Mouse (Mus musculus): ENCODE measurements around the gene Cd300c2. TPM values are rescaled to one million over a fixed set of nuclear protein-coding genes. Genes with fewer than 3 reads are reported as not detected.

The Cd300c2 gene
- polyA plus RNA-seq, 1 experiment from 2014 or later, result 16.3 TPM

- H3K27ac ChIP-seq (ENCODE audit: low read depth), result no peak overlapping the region
- TF ChIP-seq CTCF (IDR thresholded peaks at IDR 0.05; ENCODE audit: low read depth) (no peak), EP300 (IDR thresholded peaks at IDR 0.05; ENCODE audit: low read depth) (no peak)
Measured at GRCm38 (mm10) chr11:114960369-114960768, 41.3 kb downstream of the Cd300c2 start.

More at GRCm38 (mm10) chr11:114960369-114960768, 41.3 kb downstream of the Cd300c2 start:
- Histone ChIP-seq H3K9me3 (ENCODE audit: low read length) (no peaks in the 10 kb centered on the region), H3K4me2 (ENCODE audit: low read depth, low read length) (no peak overlapping the region), H3K4me1 (ENCODE audit: insufficient read depth) (no peaks in the 10 kb centered on the region), H3K36me3 (replicated peaks; ENCODE audit: insufficient read depth, low read length) (no peaks in the 10 kb centered on the region), H3K4me3 (ENCODE audit: low read depth, low read length) (no peak overlapping the region), H3K9ac (replicated peaks) (no peak overlapping the region), H3K27me3 (ENCODE audit: insufficient read depth, low read length) (no peaks in the 10 kb centered on the region)
- ATAC-seq, result no peak
- 24% methylated on average over 1 of the region's 1 CpGs for WGBS (ENCODE audit: insufficient replicate concordance)
- DNase-seq, result no peak

Other genes with a start within 250 kb of the Cd300c2 start
- 0.11 and 0.13 TPM in 2 replicates for gene Kif19a, start 236.5 kb downstream of the Cd300c2 start, polyA plus RNA-seq (2015; fragmentation: Nextera tagmentation; extraction: Ambion mirVana)
- not detected in 2 replicates for gene Btbd17, start 205.9 kb downstream of the Cd300c2 start, polyA plus RNA-seq (2015; fragmentation: Nextera tagmentation; extraction: Ambion mirVana)
- not detected in 2 replicates for gene Gpr142, start 203.0 kb downstream of the Cd300c2 start, polyA plus RNA-seq (2015; fragmentation: Nextera tagmentation; extraction: Ambion mirVana)
- 23.2 and 24.9 TPM in 2 replicates for gene Gprc5c, start 150.7 kb downstream of the Cd300c2 start, polyA plus RNA-seq (2015; fragmentation: Nextera tagmentation; extraction: Ambion mirVana)
- gene Cd300a, start 111.8 kb downstream of the Cd300c2 start, polyA plus RNA-seq (2015; fragmentation: Nextera tagmentation; extraction: Ambion mirVana), result 7.7 and 9.7 TPM in 2 replicates
- 1.8 and 2.5 TPM in 2 replicates for gene Cd300lb, start 67.5 kb downstream of the Cd300c2 start, polyA plus RNA-seq (2015; fragmentation: Nextera tagmentation; extraction: Ambion mirVana)
- gene Cd300c, start 32.7 kb downstream of the Cd300c2 start, polyA plus RNA-seq (2015; fragmentation: Nextera tagmentation; extraction: Ambion mirVana), result 0.29 TPM in 1 of 2 replicates, not detected in the other
- 2.2 and 2.4 TPM in 2 replicates for gene Cd300ld, start 12.0 kb downstream of the Cd300c2 start, polyA plus RNA-seq (2015; fragmentation: Nextera tagmentation; extraction: Ambion mirVana)
- gene Cd300ld2, start 14.3 kb upstream of the Cd300c2 start, polyA plus RNA-seq (2015; fragmentation: Nextera tagmentation; extraction: Ambion mirVana), result not detected in 2 replicates
- gene Cd300ld4, start 25.1 kb upstream of the Cd300c2 start, polyA plus RNA-seq (2015; fragmentation: Nextera tagmentation; extraction: Ambion mirVana), result not detected in 2 replicates
- gene Cd300ld5, start 35.9 kb upstream of the Cd300c2 start, polyA plus RNA-seq (2015; fragmentation: Nextera tagmentation; extraction: Ambion mirVana), result not detected in 2 replicates
- not detected in 2 replicates for gene Cd300ld3, start 46.5 kb upstream of the Cd300c2 start, polyA plus RNA-seq (2015; fragmentation: Nextera tagmentation; extraction: Ambion mirVana)
- gene Cd300e, start 60.3 kb upstream of the Cd300c2 start, polyA plus RNA-seq (2015; fragmentation: Nextera tagmentation; extraction: Ambion mirVana), result 0.98 and 1.1 TPM in 2 replicates
- 2.5 and 3.1 TPM in 2 replicates for gene Rab37, start 89.6 kb upstream of the Cd300c2 start, polyA plus RNA-seq (2015; fragmentation: Nextera tagmentation; extraction: Ambion mirVana)
- 8.5 and 9.3 TPM in 2 replicates for gene Cd300lf, start 132.1 kb upstream of the Cd300c2 start, polyA plus RNA-seq (2015; fragmentation: Nextera tagmentation; extraction: Ambion mirVana)
- 101 and 115 TPM in 2 replicates for gene Slc9a3r1, start 161.5 kb upstream of the Cd300c2 start, polyA plus RNA-seq (2015; fragmentation: Nextera tagmentation; extraction: Ambion mirVana)
- 5.7 and 7.1 TPM in 2 replicates for gene Tmem104, start 185.6 kb upstream of the Cd300c2 start, polyA plus RNA-seq (2015; fragmentation: Nextera tagmentation; extraction: Ambion mirVana)
- gene Nat9, start 186.0 kb upstream of the Cd300c2 start, polyA plus RNA-seq (2015; fragmentation: Nextera tagmentation; extraction: Ambion mirVana), result 16.5 and 16.7 TPM in 2 replicates